Mouse (Mus musculus) midbrain, embryonic 14.5 days (tissue): ENCODE measurements around the gene Pigw. TPM values are rescaled to one million over a fixed set of nuclear protein-coding genes. Genes with fewer than 3 reads are reported as not detected.
"Not testable (repeated sequence)": the region's sequence is repeated elsewhere in the genome, so short reads cannot be mapped to it uniquely, and the experiment has no call there.

ENCODE experiments used
- ATAC-seq: fragments of 200-750 bp; cut with Nextera tagmentation; 2 replicates; pipeline ENCODE4 v1.8.0; 2017; ENCODE audit warnings: moderate number of reproducible peaks, moderate library complexity; ENCODE audit not compliant: low FRiP score, low TSS enrichment
- DNase-seq: peaks from one replicate; pipeline ENCODE4 v3.0.0-alpha.2; 2015
- H3K27ac ChIP-seq: fragments of 300-500 bp; sonication (generic); replicated peaks from 2 replicates; pipeline ENCODE4 v1.5.1; 2014; ENCODE audit warnings: mild to moderate bottlenecking, low read depth, low read length, moderate library complexity
- H3K27me3 ChIP-seq: fragments of 300-500 bp; sonication (generic); 2 replicates; pipeline ENCODE4 v1.6.1; 2014; ENCODE audit warnings: low read length, control low read depth, mixed read lengths; ENCODE audit not compliant: control insufficient read depth, insufficient read depth
- H3K36me3 ChIP-seq: fragments of 300-500 bp; sonication (generic); 2 replicates; pipeline ENCODE4 v1.6.1; 2014; ENCODE audit warnings: low read length, control low read depth; ENCODE audit not compliant: control insufficient read depth, insufficient read depth
- H3K4me1 ChIP-seq: fragments of 300-500 bp; sonication (generic); 2 replicates; pipeline ENCODE4 v1.6.1; 2014; ENCODE audit warnings: mild to moderate bottlenecking, antibody characterized with exemption, low read length, control low read depth; ENCODE audit not compliant: control insufficient read depth, insufficient read depth
- H3K4me2 ChIP-seq: fragments of 300-500 bp; sonication (generic); 2 replicates; pipeline ENCODE4 v1.6.1; 2014; ENCODE audit warnings: mild to moderate bottlenecking, low read length, moderate library complexity
- H3K4me3 ChIP-seq: fragments of 300-500 bp; sonication (generic); replicated peaks from 2 replicates; pipeline ENCODE4 v1.5.1; 2014; ENCODE audit warnings: low read depth, low read length
- H3K9ac ChIP-seq: fragments of 300-500 bp; sonication (generic); replicated peaks from 2 replicates; pipeline ENCODE4 v1.6.1; 2014; ENCODE audit warnings: mild to moderate bottlenecking, low read length, moderate library complexity
- H3K9me3 ChIP-seq: fragments of 300-500 bp; sonication (generic); 2 replicates; pipeline ENCODE4 v1.6.1; 2016; ENCODE audit warnings: low read length, control low read depth, mixed read lengths; ENCODE audit not compliant: control insufficient read depth
- WGBS: fragments of 180-500 bp; shearing (Covaris S2); extraction: QIAGEN DNeasy Blood & Tissue Kit; methylation state at CpG from one replicate; pipeline ENCODE4 v1.1.7; 2014; 5-methylcytosine and 5-hydroxymethylcytosine counted together
- polyA plus RNA-seq: library from polyadenylated mRNA; unstranded; fragments of >200 nt; fragmentation: Nextera tagmentation; extraction: Ambion mirVana; gene quantifications from 2 replicates; pipeline ENCODE4 v1.2.1, GENCODE M21; 2014

Pigw gene
- polyA plus RNA-seq, 1 experiment from 2014 or later, result 3.4 TPM

- H3K27ac ChIP-seq, result no peak overlapping the region
- H3K9ac ChIP-seq, result no peak overlapping the region
- WGBS, result 96% methylated on average over 5 of the region's 5 CpGs
- H3K4me3 ChIP-seq, result no peak overlapping the region
- H3K9me3 ChIP-seq, result no peaks in the 10 kb centered on the region
- H3K4me1 ChIP-seq, result no peaks in the 10 kb centered on the region
- no peaks in the 10 kb centered on the region for H3K27me3 ChIP-seq
- DNase-seq (no peak), ATAC-seq (no peak)
- H3K4me2 ChIP-seq, result no peak overlapping the region
- peaks cover 63% of the 10 kb centered on the region for H3K36me3 ChIP-seq
Observed at GRCm38 (mm10) chr11:84886236-84886635, 6.2 kb upstream of the Pigw start.

- Histone ChIP-seq H3K4me3 (no peak overlapping the region), H3K4me2 (no peak overlapping the region), H3K9ac (no peak overlapping the region), H3K36me3 (peaks cover 57% of the 10 kb centered on the region), H3K27me3 (no peaks in the 10 kb centered on the region), H3K27ac (no peak overlapping the region), H3K4me1 (peaks cover 7% of the 10 kb centered on the region; the same call in 1 of the 2 replicates), H3K9me3 (no peaks in the 10 kb centered on the region)
- 93% methylated on average over 4 of the region's 4 CpGs for whole genome bisulfite sequencing
- ATAC-seq (no peak), DNase-seq (no peak)
Observed at GRCm38 (mm10) chr11:84885238-84885637, 5.2 kb upstream of the Pigw start.

- 93% methylated on average over 7 of the region's 7 CpGs for WGBS
- Histone ChIP-seq H3K9me3 (no peaks in the 10 kb centered on the region), H3K27me3 (no peaks in the 10 kb centered on the region), H3K9ac (no peak overlapping the region), H3K36me3 (peaks cover 40% of the 10 kb centered on the region), H3K27ac (no peak overlapping the region), H3K4me3 (no peak overlapping the region), H3K4me1 (peaks cover 9% of the 10 kb centered on the region; the same call in 1 of the 2 replicates), H3K4me2 (no peak overlapping the region)
- DNase-seq (no peak), ATAC-seq (no peak)
Observed at GRCm38 (mm10) chr11:84882346-84882745, 2.3 kb upstream of the Pigw start.

- 0 out of 2 replicates have a peak overlapping the region, but pooled peaks have one; percentile 88 for H3K27ac ChIP-seq
- no peak for DNase-seq
- ATAC-seq, result no peak
Observed at GRCm38 (mm10) chr11:84880971-84881370, 886 bp upstream of the Pigw start.

GRCm38 (mm10) chr11:84880465-84880961, 428 bp upstream of the Pigw start:
- Histone ChIP-seq H3K27ac (peak overlapping the region; percentile 88), H3K9me3 (no peaks in the 10 kb centered on the region), H3K4me3 (peak overlapping the region; percentile 92), H3K4me2 (peak overlapping the region; percentile 92), H3K36me3 (peaks cover 24% of the 10 kb centered on the region), H3K9ac (peak overlapping the region; percentile 82), H3K4me1 (peaks cover 9% of the 10 kb centered on the region; the same call in 1 of the 2 replicates), H3K27me3 (no peaks in the 10 kb centered on the region)
- WGBS, result under 1% methylated on average over 24 of the region's 24 CpGs
- ATAC-seq (peak; percentile 7; the same call in 1 of the 2 replicates), DNase-seq (peak; percentile 64)

More at GRCm38 (mm10) chr11:84880971-84881370, 886 bp upstream of the Pigw start:
- peak overlapping the region; percentile 92 for H3K4me3 ChIP-seq
- H3K36me3 ChIP-seq, result peaks cover 27% of the 10 kb centered on the region
- H3K4me2 ChIP-seq, result peak overlapping the region; percentile 92
- H3K9ac ChIP-seq, result peak overlapping the region; percentile 82
- no peaks in the 10 kb centered on the region for H3K9me3 ChIP-seq
- peaks cover 9% of the 10 kb centered on the region; the same call in 1 of the 2 replicates for H3K4me1 ChIP-seq
- no peaks in the 10 kb centered on the region for H3K27me3 ChIP-seq
- 59% methylated on average over 9 of the region's 9 CpGs for WGBS

GRCm38 (mm10) chr11:84879007-84879771, 896 bp downstream of the Pigw start:
- Histone ChIP-seq H3K4me1 (peaks cover 9% of the 10 kb centered on the region; the same call in 1 of the 2 replicates), H3K27me3 (no peaks in the 10 kb centered on the region), H3K27ac (peak overlapping the region; percentile 88), H3K4me2 (peak overlapping the region; percentile 92), H3K4me3 (peak overlapping the region; percentile 92), H3K9ac (peak overlapping the region; percentile 82), H3K9me3 (no peaks in the 10 kb centered on the region), H3K36me3 (peaks cover 13% of the 10 kb centered on the region)
- 25% methylated on average over 7 of the region's 7 CpGs for WGBS
- DNase-seq (no peak), ATAC-seq (0 out of 2 replicates have a peak, but pooled peaks have one; percentile 1)

GRCm38 (mm10) chr11:84876020-84876419, 4.1 kb downstream of the Pigw start:
- DNase-seq, result not testable (repeated sequence)

GRCm38 (mm10) chr11:84873042-84873833, 6.8 kb downstream of the Pigw start:
- no peak overlapping the region for H3K4me3 ChIP-seq
- H3K27ac ChIP-seq, result no peak overlapping the region
- 75% methylated on average over 1 of the region's 1 CpGs for WGBS
- no peaks in the 10 kb centered on the region for H3K9me3 ChIP-seq
- no peak for DNase-seq
- H3K27me3 ChIP-seq, result no peaks in the 10 kb centered on the region
- ATAC-seq, result no peak
- no peaks in the 10 kb centered on the region for H3K36me3 ChIP-seq
- H3K4me1 ChIP-seq, result peaks cover 12% of the 10 kb centered on the region
- H3K9ac ChIP-seq, result no peak overlapping the region
- H3K4me2 ChIP-seq, result no peak overlapping the region

More at GRCm38 (mm10) chr11:84876020-84876419, 4.1 kb downstream of the Pigw start:
- H3K27ac ChIP-seq, H3K27me3 ChIP-seq, H3K36me3 ChIP-seq, H3K9me3 ChIP-seq, H3K9ac ChIP-seq, H3K4me2 ChIP-seq, ATAC-seq, H3K4me3 ChIP-seq: not testable (repeated sequence)
- H3K4me1 ChIP-seq, result peaks cover 13% of the 10 kb centered on the region; the same call in 1 of the 2 replicates
- WGBS, result no CpG with 5 or more reads among the region's 1 CpGs
